Mouse (Mus musculus) cerebellum, adult (tissue): ENCODE measurements around the gene Hist1h2bb.
"Not testable (repeated sequence)": the region's sequence is repeated elsewhere in the genome, so short reads cannot be mapped to it uniquely, and the experiment has no call there.

ENCODE experiments used
- ATAC-seq: cut with Nextera tagmentation; 2 replicates; pipeline ENCODE4 v1.9.2; 2017; ENCODE audit warnings: mild to moderate bottlenecking, moderate library complexity, mixed read lengths; ENCODE audit not compliant: insufficient number of reproducible peaks, low FRiP score, low TSS enrichment

The Hist1h2bb gene

GRCm38 (mm10) chr13:23747081-23747891 lies 752 bp downstream of the Hist1h2bb start:
- ATAC-seq, result no peak

GRCm38 (mm10) chr13:23747892-23748288 lies 1.4 kb downstream of the Hist1h2bb start:
- ATAC-seq, result no peak

- ATAC-seq, result no peak
Measured at GRCm38 (mm10) chr13:23749563-23750121, 3.1 kb downstream of the Hist1h2bb start.

- not testable (repeated sequence) for ATAC-seq
Measured at GRCm38 (mm10) chr13:23750839-23751477, 4.4 kb downstream of the Hist1h2bb start, which contains the start of gene Hist1h2ab. Gene Hist1h2ab, plus strand, starts transcription at chr13:23751126.

- no peak for ATAC-seq
Measured at GRCm38 (mm10) chr13:23751478-23751956, 5.0 kb downstream of the Hist1h2bb start.

GRCm38 (mm10) chr13:23752067-23752741 lies 5.7 kb downstream of the Hist1h2bb start, which contains the start of gene Hist1h3b:
Gene Hist1h3b, plus strand, starts transcription at chr13:23752267.
- peak; percentile 53; the same call in 1 of the 2 replicates for ATAC-seq

GRCm38 (mm10) chr13:23752742-23753172 lies 6.2 kb downstream of the Hist1h2bb start:
- no peak for ATAC-seq

- no peak for ATAC-seq
Measured at GRCm38 (mm10) chr13:23753314-23754078, 7.0 kb downstream of the Hist1h2bb start.

- no peak for ATAC-seq
Measured at GRCm38 (mm10) chr13:23755000-23755399, 8.5 kb downstream of the Hist1h2bb start.

GRCm38 (mm10) chr13:23756790-23757189 lies 10.3 kb downstream of the Hist1h2bb start, which contains the start of gene Hist1h4b:
Gene Hist1h4b, plus strand, starts transcription at chr13:23757013.
- ATAC-seq, result peak; percentile 69

- ATAC-seq, result no peak
Measured at GRCm38 (mm10) chr13:23757211-23757773, 10.8 kb downstream of the Hist1h2bb start.

GRCm38 (mm10) chr13:23757921-23758320 lies 11.4 kb downstream of the Hist1h2bb start:
- no peak for ATAC-seq

- ATAC-seq, result no peak
Measured at GRCm38 (mm10) chr13:23759251-23759771, 12.8 kb downstream of the Hist1h2bb start.

GRCm38 (mm10) chr13:23759916-23760239 lies 13.3 kb downstream of the Hist1h2bb start:
- ATAC-seq, result no peak

GRCm38 (mm10) chr13:23760240-23760971 lies 13.9 kb downstream of the Hist1h2bb start:
- no peak for ATAC-seq

- peak; percentile 69 for ATAC-seq
Measured at GRCm38 (mm10) chr13:23760972-23761864, 14.7 kb downstream of the Hist1h2bb start, which contains the start of gene Hist1h4a. Gene Hist1h4a, minus strand, starts transcription at chr13:23761230.
